Mouse (Mus musculus): Measurements from ENCODE around the gene Sept9.

DNA sequence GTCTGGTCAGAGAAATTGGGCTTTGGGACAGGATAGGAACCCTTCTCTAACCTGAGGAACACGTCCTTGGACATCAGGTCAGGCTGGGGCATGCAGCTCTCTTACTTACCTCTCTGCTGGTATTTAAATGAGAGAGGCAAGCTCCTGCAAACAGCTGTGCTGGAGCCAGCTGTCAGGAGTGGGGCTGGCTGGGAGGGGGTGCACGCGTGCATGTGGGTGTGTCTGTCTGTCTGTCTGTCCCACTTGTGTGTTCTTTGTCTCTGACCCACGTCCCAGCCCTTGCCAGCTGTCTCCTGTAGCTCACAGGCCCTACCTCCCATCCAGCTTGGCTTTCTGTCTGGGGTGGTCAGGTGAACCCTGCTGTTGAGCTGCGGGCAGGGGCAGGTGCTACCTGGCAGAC, 75.5 kb downstream of the Sept9 start:
- no peak for TF ChIP-seq POLR2A (IDR thresholded peaks at IDR 0.05; ENCODE audit: borderline replicate concordance, insufficient read depth, low read length)
- TF ChIP-seq CTCF (IDR thresholded peaks at IDR 0.05; ENCODE audit: borderline replicate concordance, insufficient read depth, low read depth, low read length) = no peak

Measured in cerebellum, adult 2 months (tissue).